8 mouse cellular contexts compared by ENCODE assay signal in the genomic region with DNA sequence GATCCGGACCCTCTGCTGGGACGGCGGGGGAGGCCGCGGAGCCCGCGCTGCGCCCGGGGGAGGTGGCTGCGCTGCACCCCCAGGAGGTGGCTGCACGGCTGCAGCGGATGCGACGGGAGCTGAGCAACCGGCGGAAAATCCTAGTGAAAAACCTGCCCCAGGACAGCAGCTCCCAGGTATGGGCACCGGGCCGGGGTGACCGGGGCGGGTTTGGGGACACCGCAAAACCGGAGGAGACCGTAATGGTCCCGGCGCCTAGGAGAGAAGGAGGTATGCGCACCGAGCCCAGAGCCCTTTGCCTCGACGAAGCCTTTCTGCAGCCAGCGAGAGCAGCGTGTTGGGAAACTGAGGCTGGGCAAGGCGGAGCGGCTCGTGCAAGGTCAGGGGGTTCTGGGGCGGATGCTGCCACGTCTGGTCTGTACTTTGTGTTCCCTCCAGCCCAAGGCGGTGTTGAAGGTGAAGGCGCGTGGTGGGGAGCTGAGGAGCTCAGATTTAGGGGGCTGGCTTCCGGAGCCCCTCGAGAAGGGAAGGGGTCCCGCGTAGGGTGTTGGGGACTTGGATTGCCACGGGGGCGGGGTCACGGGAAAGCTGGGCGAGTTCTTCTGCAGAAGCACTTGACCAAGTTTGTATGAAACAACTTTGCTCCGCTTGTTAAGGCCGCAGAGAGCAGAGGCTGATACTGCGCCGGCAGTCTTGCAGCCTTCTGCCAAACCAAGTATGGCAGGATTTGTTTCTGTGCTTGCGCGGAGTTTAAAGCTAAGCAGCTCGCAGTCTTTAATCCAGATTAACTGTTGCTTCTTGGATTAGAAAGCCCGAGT. TPM values are rescaled to one million over a fixed set of nuclear protein-coding genes. Genes with fewer than 3 reads are reported as not detected.
DNase-seq lines count a peak whose midpoint lies in the region; ATAC-seq and TF ChIP-seq lines count a peak whose summit lies in the region.

No protein-coding gene starts in this region.

- no peaks in the 10 kb centered on the region for H3K9me3 ChIP-seq in forebrain, embryonic 10.5 days
- H3K9me3 ChIP-seq in lung, postnatal 0 days (ENCODE audit: low read length) = no peaks in the 10 kb centered on the region

- H3K27ac ChIP-seq in forebrain, embryonic 10.5 days = peak overlapping the region; percentile 92
- H3K27ac ChIP-seq in lung, postnatal 0 days (ENCODE audit: low read length) = peak overlapping the region; percentile 72

- peaks cover 23% of the 10 kb centered on the region for H3K27me3 ChIP-seq in forebrain, embryonic 10.5 days (ENCODE audit: poor library complexity, severe bottlenecking)
- H3K27me3 ChIP-seq in lung, postnatal 0 days (replicated peaks; ENCODE audit: insufficient read depth, low read length) = no peaks in the 10 kb centered on the region

- H3K9ac ChIP-seq in lung, postnatal 0 days (replicated peaks; ENCODE audit: low read depth) = peak overlapping the region; percentile 52

- 1% methylated on average over 55 of the region's 55 CpGs for WGBS in forebrain, embryonic 10.5 days
- WGBS in lung, postnatal 0 days = 3% methylated on average over 55 of the region's 55 CpGs

- TF ChIP-seq CTCF in lung, postnatal 0 days (IDR thresholded peaks at IDR 0.05) = no peak

- peaks cover 20% of the 10 kb centered on the region for H3K4me1 ChIP-seq in forebrain, embryonic 10.5 days
- H3K4me1 ChIP-seq in lung, postnatal 0 days (ENCODE audit: insufficient read depth, low read depth, low read length) = no peaks in the 10 kb centered on the region; the same call in 1 of the 2 replicates

- TF ChIP-seq EP300 in lung, postnatal 0 days (IDR thresholded peaks at IDR 0.05) = no peak

- intact Hi-C loops in heart, postnatal 10 days (cut with DNase I) = loop anchor here (1.0 kb wide), 1 partner anchor 74 kb away; no protein-coding TSS in a partner anchor

- H3K36me3 ChIP-seq in forebrain, embryonic 10.5 days (replicated peaks) = no peaks in the 10 kb centered on the region
- no peaks in the 10 kb centered on the region for H3K36me3 ChIP-seq in lung, postnatal 0 days (ENCODE audit: insufficient read depth, low read length)

- peak; percentile 32 for ATAC-seq in CD4-positive, CD25-positive, alpha-beta regulatory T cell, adult 4 months
- peak; percentile 69 for ATAC-seq in lung, postnatal 0 days

- DNase-seq in adrenal gland, postnatal 4 days (ENCODE audit: low spot score in 2 of 2) = peak; percentile 7 to 8
- peak; percentile 60 for DNase-seq in forebrain, embryonic 10.5 days (ENCODE audit: extremely low spot score, low spot score)
- peak; percentile 40 to 51 for DNase-seq in heart, postnatal 10 days
- peak; percentile 29 to 41 for DNase-seq in kidney, postnatal 25 days
- DNase-seq in lung, postnatal 0 days (ENCODE audit: low spot score) = peak; percentile 53
- DNase-seq in retina, embryonic 14.5 days (ENCODE audit: low spot score) = peak; percentile 52
- DNase-seq in urinary bladder, postnatal 25 days (ENCODE audit: low spot score) = peak; percentile 16

- peak overlapping the region; percentile 98 for H3K4me2 ChIP-seq in lung, postnatal 0 days (replicated peaks; ENCODE audit: low read depth, low read length)

- peak overlapping the region; percentile 87 for H3K4me3 ChIP-seq in forebrain, embryonic 10.5 days
- peak overlapping the region; percentile 78 for H3K4me3 ChIP-seq in lung, postnatal 0 days (ENCODE audit: low read depth, low read length)

RNA-seq across cellular contexts. Expression of a gene that starts 0.6 kb away (rescaled TPM):
- polyA plus RNA-seq in CD4-positive, CD25-positive, alpha-beta regulatory T cell, adult 4 months (2017; shearing (Covaris generic)) = 1 to 10 TPM; 3.3 to 4.6 TPM
- total RNA-seq in adrenal gland, postnatal 4 days (2021) = 1 to 10 TPM; 7.0 to 9.4 TPM
- polyA plus RNA-seq in forebrain, embryonic 10.5 days (2016; fragmentation: Nextera tagmentation; extraction: Ambion mirVana) = 12.0 and 12.3 TPM in 2 replicates
- 1 to 10 TPM; 3.0 to 3.2 TPM for total RNA-seq in heart, postnatal 10 days (2021)
- 13.0 and 13.2 TPM in 2 replicates for polyA plus RNA-seq in lung, postnatal 0 days (2015; fragmentation: Nextera tagmentation; extraction: Ambion mirVana)

RNA-seq across cellular contexts. Expression of a gene that starts 48.9 kb away (rescaled TPM):
- not detected for polyA plus RNA-seq in CD4-positive, CD25-positive, alpha-beta regulatory T cell, adult 4 months (2017; shearing (Covaris generic))
- not detected for total RNA-seq in adrenal gland, postnatal 4 days (2021)
- polyA plus RNA-seq in forebrain, embryonic 10.5 days (2016; fragmentation: Nextera tagmentation; extraction: Ambion mirVana) = not detected in 2 replicates
- total RNA-seq in heart, postnatal 10 days (2021) = not detected
- not detected in 2 replicates for polyA plus RNA-seq in lung, postnatal 0 days (2015; fragmentation: Nextera tagmentation; extraction: Ambion mirVana)

Comparison
In these comparisons a context has a peak if more than half of its experiments do, and no peak if none do; other contexts are left out.
1. Peak in every context shown above with its lines: DNase-seq, ATAC-seq, H3K4me3 ChIP-seq and H3K27ac ChIP-seq.
2. DNase-seq: peak in every context shown above with its lines; median percentile 60 in forebrain, embryonic 10.5 days; 53 in lung, postnatal 0 days; 52 in retina, embryonic 14.5 days; 46 in heart, postnatal 10 days; 35 in kidney, postnatal 25 days; 16 in urinary bladder, postnatal 25 days; 8 in adrenal gland, postnatal 4 days.